Mouse (Mus musculus) skeletal muscle tissue, adult 2 months (tissue): ENCODE results near the gene Tusc2.
"Not testable (repeated sequence)": the region's sequence is repeated elsewhere in the genome, so short reads cannot be mapped to it uniquely, and the experiment has no call there.

Experiments
- DNase-seq: peaks from one replicate; pipeline ENCODE4 v3.0.0-alpha.2; 2012; ENCODE audit warnings: low read depth, low spot score

The Tusc2 gene

DNA sequence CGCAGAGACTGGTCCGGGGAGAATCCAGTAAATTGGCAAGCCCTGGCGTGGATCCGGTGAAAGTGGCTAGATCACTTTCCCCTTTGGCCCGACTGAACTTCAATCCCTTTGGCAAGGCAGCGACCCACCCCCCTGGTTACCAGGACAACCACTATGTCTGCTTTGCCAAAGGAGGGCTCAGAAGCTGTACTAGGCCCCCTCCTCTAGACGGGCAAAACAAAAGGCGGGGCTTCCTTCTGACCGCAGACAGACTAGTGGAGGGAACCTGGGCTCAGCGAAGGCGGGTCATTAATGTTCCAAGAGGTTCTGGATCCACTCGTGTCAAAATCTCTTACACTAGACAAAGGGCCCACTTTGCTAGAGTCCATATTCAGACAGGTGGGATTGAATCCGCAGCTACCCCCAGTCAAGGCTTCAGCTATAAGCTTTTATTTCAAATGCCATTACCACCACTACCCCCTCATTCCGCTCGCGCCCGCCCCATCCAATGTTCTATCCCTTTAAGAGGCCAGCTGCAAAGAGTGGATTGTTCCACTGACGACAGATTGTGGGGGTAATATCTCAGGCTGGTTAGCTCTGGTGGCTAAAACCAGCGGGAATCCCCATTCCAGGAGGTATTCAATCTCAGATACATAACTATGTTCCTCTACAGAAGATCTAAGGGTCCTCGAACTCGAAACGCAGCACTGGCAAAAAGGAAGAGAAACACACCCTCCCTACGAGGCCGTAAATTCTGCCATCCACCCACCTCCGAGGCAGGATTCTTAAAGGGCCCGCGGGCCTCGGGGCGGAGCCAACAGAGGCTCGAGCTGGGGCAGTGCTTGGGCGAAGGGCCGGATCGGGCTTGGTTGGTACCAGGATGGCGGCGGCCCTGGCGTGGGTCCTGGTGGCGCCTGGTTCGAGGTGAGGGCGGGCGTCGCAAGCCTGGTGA lies 5.5 kb downstream of the Tusc2 start:
- DNase-seq: peak; percentile 68

DNA sequence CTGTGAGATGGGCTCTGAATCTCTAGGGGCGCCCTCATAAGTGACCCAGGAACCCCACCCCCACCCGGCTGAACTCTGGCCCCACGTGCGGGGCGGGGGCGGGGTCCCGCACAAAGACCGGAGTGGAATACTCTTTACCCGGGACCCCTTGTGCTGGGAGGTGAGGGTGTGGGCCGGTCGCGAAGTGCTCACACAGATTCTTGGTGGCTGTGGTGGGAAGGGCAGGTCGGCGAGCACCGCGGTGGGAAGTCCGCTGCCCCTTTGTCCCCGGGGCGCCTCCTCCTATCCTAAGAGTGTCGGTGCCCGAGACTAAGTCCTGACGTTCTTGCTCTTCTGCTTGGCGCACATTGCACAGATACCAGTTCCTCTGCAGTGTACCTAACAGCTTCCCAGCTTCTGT lies 6.2 kb downstream of the Tusc2 start:
- DNase-seq: no peak

DNA sequence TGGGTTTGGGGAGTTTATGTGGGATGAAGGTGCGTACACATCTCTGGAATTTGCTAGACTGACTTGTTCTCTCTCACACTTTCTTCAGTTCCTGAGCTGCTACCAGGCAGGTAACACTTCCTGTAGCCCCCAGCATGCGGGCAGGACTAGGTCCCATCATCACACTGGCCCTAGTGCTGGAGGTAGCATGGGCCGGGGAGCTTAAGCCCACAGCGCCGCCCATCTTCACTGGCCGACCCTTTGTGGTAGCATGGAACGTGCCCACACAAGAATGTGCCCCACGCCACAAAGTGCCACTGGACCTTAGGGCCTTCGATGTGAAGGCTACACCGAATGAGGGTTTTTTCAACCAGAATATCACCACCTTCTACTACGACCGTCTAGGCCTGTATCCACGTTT lies 7.0 kb downstream of the Tusc2 start:
- DNase-seq: no peak

DNA sequence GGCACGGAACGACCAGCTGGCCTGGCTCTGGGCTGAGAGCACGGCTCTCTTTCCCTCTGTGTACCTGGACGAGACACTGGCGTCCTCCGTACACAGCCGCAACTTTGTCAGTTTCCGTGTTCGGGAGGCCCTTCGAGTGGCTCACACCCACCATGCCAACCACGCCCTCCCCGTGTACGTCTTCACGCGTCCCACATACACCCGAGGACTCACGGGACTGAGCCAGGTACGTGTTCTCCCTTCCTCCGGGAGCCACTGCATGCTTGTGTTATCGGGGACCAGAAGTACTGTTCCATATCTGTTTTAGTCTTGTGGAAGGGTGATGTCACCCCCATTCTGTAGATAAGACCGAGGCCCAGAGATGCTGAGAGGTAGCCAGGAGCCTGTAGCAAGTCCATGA lies 7.8 kb downstream of the Tusc2 start:
- DNase-seq: no peak

DNA sequence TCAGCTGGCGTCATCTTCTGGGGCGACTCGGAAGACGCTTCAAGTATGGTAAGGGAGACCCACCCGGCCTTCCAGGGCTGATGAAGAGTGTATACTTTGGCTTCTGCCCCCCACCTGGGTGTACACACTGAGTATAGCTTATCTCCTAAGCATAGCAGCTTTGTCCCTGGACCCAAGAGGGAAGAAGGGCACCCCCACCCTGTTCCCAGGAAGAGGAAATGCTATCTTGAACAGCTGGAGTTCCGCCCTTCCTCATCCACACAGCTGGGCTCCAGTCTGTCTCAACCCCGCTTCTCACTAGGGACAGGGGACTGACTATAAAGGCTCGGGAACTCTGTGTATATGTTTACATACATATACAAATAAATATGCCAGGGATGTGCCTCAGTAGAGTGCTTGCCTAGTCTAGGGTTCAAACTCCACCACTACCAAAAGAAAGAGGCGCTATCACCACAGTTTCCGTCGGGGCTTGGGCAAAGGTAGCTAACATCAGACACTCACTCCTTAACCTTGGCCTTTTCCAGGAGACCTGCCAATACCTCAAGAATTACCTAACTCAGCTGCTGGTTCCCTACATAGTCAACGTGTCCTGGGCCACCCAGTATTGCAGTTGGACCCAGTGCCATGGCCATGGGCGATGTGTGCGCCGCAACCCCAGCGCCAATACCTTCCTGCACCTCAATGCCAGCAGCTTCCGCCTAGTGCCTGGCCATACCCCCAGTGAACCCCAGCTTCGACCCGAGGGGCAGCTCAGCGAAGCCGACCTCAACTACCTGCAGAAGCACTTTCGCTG lies 8.7 kb downstream of the Tusc2 start:
- no peak for DNase-seq

DNA sequence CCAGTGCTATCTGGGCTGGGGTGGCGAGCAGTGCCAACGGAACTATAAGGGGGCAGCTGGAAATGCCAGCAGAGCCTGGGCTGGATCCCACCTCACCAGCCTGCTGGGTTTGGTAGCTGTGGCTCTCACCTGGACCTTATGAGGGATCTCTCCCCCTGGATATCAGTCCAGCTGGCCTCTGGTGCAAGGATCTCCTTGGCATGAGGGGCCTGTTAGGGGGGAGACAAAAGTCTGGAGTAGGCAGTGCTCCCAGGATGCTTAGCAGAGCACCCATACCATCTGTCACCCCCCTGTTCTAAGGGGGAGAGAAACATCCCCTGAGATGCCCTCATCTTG lies 9.2 kb downstream of the Tusc2 start:
- DNase-seq: no peak

DNA sequence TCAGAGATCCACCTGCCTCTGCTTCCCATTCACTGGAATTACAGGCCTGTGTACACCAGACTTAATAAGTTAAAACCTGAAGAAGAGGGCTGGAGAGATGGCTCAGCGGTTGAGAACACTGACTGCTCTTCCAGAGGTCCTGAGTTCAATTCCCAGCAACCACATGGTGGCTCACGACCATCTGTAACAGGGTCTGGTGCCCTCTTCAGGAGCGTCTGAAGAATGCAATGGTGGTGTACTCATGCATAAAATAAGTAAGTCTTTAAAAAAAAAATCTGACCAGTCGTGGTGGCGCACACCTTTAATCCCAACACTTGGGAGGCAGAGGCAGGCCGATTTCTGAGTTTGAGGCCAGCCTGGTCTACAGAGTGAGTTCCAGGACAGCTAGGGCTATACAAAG lies 10.7 kb downstream of the Tusc2 start:
- not testable (repeated sequence) for DNase-seq

DNA sequence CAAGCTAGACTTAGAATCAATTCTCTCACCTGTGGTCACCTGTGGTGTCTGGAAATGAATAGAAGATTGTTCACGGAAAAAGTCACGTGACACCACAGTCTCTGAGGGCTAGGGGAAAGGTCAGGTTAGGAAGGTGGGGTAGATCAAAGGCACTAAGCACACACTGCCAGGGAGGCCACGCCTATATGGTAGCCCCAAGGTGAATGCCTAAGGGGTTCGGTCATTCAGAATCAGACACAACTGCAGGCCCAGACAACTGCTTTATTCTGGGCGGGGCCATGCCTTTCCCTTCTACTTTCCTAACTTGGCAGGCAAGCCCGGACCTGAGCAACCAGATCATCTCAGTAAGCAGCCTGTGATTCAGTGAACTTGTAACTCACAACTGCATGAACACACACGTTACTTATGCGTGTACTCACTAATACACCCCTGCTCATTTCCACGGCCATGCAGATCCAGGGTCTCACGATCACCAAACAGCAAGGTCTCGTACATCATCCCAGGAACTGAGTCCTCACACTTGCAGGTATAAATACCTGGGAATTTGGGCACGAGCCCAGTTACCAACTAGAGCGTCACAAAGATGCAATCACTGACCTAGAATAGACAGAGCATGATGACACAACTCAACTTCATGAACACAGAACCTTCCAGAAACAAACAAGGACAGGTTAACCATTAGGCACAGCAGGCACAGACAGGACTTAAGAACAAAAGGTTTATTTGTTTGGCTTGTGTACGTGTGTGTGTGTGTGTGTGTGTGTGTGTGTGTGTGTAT lies 12.7 kb downstream of the Tusc2 start:
- no peak for DNase-seq

DNA sequence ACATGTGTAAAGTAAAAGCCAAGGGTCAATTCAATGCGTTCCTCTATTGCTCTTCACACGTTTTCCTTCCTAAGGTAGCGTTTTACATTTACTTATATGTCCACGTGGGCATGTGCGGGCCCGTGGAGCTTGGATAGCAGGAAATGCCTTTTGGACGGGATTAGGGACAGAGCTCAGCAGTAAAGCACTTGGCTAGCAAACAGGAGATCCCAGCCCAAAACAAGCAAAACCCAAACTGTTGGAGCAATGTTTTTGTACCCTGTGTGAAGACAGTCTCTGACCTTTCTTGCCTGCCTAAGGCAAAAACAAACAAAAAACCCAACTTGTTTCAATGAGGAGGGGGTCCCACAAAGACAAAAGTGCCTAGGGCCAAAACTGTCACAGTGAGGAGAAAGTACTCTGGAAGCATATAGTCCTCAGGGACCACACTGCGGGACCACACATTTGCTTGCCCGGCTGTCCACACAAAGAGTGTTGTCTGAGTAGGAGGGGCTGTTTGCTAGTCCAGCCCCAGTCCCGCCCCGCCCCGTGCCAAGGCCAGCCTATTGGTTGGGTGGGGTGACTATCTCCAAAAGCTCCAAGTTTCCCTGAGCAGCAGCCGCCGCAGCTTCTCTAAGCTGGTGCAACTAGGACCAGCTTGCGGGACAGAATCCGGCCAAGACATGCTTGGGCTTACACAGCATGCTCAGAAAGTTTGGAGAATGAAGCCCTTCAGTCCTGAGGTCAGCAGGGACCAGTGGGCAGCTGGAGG lies 13.5 kb downstream of the Tusc2 start, which contains the start of gene Hyal1:
Hyal1 (plus strand) TSS at position 571 of the 751 bp plus-strand sequence.
- DNase-seq: peak; percentile 79

DNA sequence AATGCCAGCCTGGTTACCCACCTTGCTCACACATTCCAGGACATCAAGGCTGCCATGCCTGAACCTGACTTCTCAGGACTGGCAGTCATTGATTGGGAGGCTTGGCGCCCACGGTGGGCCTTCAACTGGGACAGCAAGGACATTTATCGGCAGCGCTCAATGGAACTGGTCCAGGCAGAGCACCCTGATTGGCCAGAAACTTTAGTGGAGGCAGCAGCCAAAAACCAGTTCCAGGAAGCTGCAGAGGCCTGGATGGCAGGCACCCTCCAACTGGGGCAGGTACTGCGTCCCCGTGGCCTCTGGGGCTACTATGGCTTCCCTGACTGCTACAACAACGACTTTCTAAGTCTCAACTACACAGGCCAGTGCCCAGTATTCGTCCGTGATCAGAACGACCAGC lies 14.8 kb downstream of the Tusc2 start:
- DNase-seq: no peak

DNA sequence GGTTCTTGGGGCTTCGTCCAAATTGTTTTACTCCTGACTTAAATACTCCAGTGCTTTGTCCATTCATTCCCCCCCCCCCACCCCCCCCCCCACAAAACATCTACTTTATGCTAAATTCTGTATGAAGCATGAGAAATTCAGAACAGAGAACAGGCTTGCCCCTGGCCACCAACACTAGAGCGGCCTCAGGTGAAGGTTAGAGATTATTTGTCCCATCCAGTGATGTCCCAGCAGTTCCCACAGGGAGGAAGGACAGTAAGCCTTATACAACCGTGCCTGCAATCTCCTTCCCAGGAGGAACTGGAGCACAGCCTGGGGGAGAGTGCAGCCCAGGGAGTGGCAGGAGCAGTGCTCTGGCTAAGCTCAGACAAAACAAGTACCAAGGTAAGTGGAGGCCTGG lies 15.5 kb downstream of the Tusc2 start, which contains the start of gene Naa80:
Naa80 (plus strand) TSS at position 301 of the 400 bp plus-strand sequence.
- no peak for DNase-seq

DNA sequence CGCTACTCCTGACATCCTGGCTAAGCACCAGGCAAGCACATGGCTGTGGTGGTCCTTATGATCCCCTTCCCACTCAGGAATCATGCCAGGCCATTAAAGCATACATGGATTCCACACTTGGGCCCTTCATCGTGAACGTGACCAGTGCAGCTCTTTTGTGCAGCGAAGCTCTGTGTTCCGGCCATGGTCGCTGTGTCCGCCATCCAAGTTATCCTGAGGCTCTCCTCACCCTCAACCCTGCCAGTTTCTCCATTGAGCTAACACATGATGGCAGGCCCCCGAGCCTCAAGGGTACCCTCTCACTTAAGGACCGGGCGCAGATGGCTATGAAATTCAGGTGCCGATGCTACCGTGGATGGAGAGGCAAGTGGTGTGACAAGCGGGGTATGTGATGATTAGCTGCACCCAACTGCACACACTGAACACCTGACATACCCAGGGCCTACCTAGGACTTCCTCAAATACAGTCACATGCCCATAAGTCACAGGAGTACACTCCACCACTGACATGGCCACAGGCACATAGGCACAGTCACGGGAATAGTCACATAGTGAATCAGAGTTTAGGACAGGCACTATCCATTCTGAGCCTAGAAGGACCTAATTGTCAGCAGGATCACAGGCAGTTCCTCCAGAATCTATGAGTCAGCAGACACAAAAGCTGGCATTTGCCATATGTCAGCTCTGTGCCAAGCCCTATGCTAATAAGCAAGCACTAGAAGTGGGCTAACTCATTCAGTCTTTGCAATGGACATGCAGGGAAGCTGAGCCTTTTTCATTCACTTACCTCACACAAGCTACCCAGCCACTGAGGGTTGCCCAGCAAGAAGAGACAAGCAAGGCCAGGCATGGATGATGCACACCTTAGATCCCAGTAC lies 16.2 kb downstream of the Tusc2 start:
- no peak for DNase-seq

DNA sequence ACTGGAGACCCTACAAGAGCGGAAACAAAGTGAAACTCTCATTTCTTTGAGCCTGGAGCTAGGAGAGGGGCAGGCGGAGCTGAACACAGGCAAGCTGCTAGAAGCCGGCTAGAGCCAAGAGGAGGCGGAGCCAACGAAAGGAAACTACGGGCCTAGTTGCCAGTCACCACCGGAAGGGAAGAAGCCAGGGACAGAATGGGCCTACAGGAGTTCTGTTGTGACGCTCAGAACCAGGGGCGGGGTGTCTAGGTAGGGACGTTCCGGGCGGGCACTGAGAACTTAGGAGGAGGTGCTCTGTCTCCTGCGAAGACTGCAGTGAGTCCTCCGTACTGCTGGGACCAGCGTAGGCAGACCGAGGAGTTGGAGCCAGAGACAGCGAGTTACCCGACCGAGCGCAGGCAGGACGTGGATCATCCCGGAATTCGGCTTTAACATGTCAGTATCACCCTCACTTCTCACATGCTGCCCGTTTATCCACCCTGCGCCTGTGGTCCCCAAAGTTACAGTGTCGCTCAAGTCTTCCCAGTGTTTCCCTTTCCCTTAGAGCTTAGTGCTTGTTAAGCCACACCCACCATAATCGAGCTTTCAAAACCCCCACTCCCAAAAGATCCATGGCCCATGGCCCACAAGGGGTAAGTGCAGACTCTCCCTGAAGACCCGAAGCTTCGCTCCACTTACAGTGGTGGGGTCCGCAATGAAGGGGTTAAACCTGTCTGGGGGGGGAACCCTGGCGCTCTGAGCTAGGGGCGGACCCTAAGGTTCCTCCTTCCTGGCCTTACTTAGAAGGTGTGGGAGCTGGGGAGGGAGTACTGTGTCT lies 17.7 kb downstream of the Tusc2 start, which contains the start of gene Hyal3:
Hyal3 (plus strand) TSS at position 318 of the 817 bp plus-strand sequence.
- DNase-seq: peak; percentile 89

DNA sequence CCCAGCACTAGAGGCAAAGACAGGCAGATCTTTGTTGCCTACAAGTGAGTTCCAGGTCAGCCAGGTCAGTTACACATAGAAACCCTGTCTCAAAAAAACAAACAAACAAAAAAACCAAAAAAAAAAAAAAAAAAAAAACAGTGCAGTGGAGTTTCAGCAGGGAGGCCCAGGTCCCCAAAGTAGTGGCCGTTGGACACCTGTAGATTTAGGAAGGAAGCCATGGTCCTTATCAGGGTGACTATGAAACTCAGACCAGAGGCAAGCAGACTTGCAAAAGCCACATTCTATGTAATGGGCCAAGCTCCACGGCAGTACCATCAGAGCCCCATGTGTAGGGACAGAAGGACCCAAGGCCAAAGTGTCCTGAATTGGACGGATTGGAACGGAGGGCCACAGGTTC lies 18.5 kb downstream of the Tusc2 start:
- no peak for DNase-seq

DNA sequence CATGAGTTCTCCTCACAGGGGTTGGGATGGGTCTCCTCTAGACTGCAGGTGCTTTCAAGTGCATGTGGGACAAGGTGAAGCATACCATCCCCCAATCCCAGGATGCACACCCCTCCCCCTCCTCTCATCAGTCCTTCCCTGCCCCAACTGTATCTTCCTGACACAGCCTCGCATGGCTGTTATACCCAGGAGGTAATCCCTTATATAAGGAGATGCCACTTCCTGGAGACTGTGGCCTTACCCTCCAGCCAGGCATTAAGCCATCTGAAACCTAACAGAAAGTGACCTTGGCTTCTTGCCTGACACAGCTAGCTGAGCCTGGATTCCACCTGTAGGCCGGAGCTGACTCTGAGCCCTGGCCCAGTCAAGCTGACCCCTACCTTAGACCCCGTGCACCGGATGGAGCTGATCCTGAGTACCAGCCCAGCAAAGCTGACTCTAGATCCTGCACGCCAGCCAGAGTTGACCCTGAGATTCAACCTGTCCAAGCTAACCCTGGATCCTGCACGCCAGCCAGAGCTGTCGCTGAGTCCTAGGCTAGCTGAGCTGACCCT lies 19.5 kb downstream of the Tusc2 start:
- DNase-seq: no peak

DNA sequence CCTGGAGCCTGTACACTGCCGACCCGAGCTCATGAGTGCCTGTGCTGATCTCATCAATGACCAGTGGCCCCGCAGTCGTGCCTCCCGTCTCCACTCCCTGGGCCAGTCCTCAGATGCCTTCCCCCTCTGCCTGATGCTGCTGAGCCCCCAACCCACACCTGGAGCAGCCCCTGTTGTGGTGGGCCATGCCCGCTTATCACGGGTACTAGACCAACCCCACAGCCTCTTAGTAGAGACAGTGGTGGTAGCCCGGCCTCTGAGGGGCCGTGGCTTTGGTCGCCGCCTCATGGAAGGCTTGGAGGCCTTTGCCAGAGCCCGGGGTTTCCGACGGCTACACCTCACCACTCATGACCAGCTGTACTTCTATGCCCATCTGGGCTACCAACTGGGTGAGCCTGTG lies 20.1 kb downstream of the Tusc2 start:
- DNase-seq: no peak

DNA sequence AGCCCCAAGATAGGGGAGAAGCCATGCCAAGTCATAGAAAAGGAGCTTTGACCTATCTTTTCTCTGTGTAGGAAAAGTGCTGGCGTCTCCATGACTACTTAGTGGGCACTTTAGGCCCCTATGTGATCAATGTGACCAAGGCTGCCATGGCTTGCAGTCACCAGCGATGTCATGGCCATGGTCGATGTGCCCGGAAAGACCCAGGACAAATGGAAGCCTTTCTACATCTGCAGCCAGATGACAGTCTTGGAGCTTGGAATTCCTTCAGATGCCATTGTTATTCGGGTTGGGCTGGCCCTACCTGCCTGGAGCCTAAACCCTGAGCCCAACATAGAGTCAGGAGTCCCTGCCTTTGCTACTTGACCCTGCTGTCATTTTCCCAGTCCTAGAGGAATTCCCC lies 23.4 kb downstream of the Tusc2 start:
- no peak for DNase-seq

DNA sequence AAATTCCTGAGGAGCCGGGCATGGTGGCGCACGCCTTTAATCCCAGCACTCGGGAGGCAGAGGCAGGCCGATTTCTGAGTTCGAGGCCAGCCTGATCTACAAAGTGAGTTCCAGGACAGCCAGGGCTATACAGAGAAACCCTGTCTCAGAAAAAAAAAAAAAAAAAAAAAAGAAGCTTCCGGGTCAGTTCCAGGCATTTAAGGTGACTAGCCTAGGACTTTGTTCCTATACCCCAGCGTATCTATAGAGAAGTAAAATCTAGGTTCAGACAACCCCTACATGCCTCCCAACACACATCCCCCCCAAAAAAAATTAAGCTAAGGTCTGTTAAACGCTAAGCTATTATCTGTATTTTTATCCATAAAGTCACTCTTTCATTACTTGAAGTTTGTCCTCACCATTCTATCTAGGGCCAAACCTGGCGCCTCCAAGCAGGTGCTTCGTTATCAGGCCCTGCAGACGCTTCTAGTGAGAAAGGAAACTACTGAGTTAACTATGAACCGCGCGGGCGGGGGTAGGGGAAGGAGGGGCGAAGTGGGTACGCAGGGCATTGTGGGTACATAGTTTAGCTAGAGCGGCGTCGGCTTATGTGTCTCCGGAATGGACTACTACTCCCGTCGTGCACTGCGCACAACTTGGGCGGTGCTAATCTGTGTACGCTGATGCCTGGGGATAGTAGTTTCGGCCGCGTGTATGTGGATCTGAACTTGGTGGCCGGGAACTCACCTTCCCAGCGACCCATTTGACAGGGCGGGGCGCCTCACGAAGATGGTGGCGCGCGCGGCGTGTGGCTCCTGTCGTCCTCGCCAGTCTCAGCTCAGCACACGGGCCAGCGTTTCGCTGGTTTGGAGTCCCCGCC lies 24.1 kb downstream of the Tusc2 start, which contains the start of gene Ifrd2:
Ifrd2 (plus strand) TSS at position 669 of the 859 bp plus-strand sequence.
- peak; percentile 97 for DNase-seq
